Mouse (Mus musculus) stomach, embryonic 15.5 days (tissue): ENCODE results near the gene Ccdc9b. TPM values are rescaled to one million over a fixed set of nuclear protein-coding genes. Genes with fewer than 3 reads are reported as not detected.

ENCODE experiments used
- ATAC-seq: fragments of 200-750 bp; cut with Nextera tagmentation; 2 replicates; pipeline ENCODE4 v1.8.0; 2017; ENCODE audit warnings: low read depth, moderate number of reproducible peaks, moderate TSS enrichment; ENCODE audit not compliant: insufficient read depth, low FRiP score
- H3K27ac ChIP-seq: fragments of 300-500 bp; sonication (generic); 2 replicates; pipeline ENCODE4 v1.5.1; 2015; ENCODE audit warnings: mild to moderate bottlenecking, inconsistent platforms
- H3K27me3 ChIP-seq: fragments of 300-500 bp; sonication (generic); replicated peaks from 2 replicates; pipeline ENCODE4 v1.6.1; 2015; ENCODE audit warnings: inconsistent platforms
- H3K36me3 ChIP-seq: fragments of 300-500 bp; sonication (generic); 2 replicates; pipeline ENCODE4 v1.6.1; 2015; ENCODE audit warnings: inconsistent platforms
- H3K4me1 ChIP-seq: fragments of 300-500 bp; sonication (generic); 2 replicates; pipeline ENCODE4 v1.6.1; 2015; ENCODE audit warnings: inconsistent platforms
- H3K4me2 ChIP-seq: fragments of 300-500 bp; sonication (generic); 2 replicates; pipeline ENCODE4 v1.6.1; 2015; ENCODE audit warnings: mild to moderate bottlenecking, inconsistent platforms
- H3K4me3 ChIP-seq: fragments of 300-500 bp; sonication (generic); replicated peaks from 2 replicates; pipeline ENCODE4 v1.5.1; 2015; ENCODE audit warnings: inconsistent platforms
- H3K9ac ChIP-seq: fragments of 300-500 bp; sonication (generic); 2 replicates; pipeline ENCODE4 v1.6.1; 2015; ENCODE audit warnings: inconsistent platforms
- H3K9me3 ChIP-seq: fragments of 300-500 bp; sonication (generic); 2 replicates; pipeline ENCODE4 v1.6.1; 2016; ENCODE audit warnings: inconsistent platforms
- WGBS: fragments of 180-500 bp; shearing (Covaris S2); methylation state at CpG from one replicate; pipeline ENCODE4 v1.1.7; 2015; 5-methylcytosine and 5-hydroxymethylcytosine counted together
- polyA plus RNA-seq: library from polyadenylated mRNA; unstranded; fragments of >200 nt; fragmentation: Nextera tagmentation; extraction: Ambion mirVana; gene quantifications from 2 replicates; pipeline ENCODE4 v1.2.1, GENCODE M21; 2015

Gene Ccdc9b
- polyA plus RNA-seq, 1 experiment from 2014 or later = 1.5 TPM

- Histone ChIP-seq H3K27ac (no peak overlapping the region), H3K36me3 (no peaks in the 10 kb centered on the region), H3K27me3 (no peaks in the 10 kb centered on the region), H3K4me1 (peaks cover 6% of the 10 kb centered on the region), H3K9ac (no peak overlapping the region), H3K9me3 (no peaks in the 10 kb centered on the region), H3K4me3 (no peak overlapping the region), H3K4me2 (no peak overlapping the region)
- 70% methylated on average over 4 of the region's 4 CpGs for WGBS
- no peak for ATAC-seq
These were observed 6.4 kb downstream of the Ccdc9b start for GRCm38 (mm10) chr2:118756103-118756502.

- 77% methylated on average over 6 of the region's 6 CpGs for WGBS
- ATAC-seq = no peak
These were observed 7.1 kb downstream of the Ccdc9b start for GRCm38 (mm10) chr2:118755407-118755806.

GRCm38 (mm10) chr2:118754143-118754542 is 8.3 kb downstream of the Ccdc9b start:
- no peak for ATAC-seq

More at GRCm38 (mm10) chr2:118755407-118755806, 7.1 kb downstream of the Ccdc9b start:
- Histone ChIP-seq H3K36me3 (no peaks in the 10 kb centered on the region), H3K4me1 (0 out of 2 replicates have a peak, but pooled peaks cover 3% of the 10 kb centered on the region), H3K27ac (no peak overlapping the region), H3K4me2 (no peak overlapping the region), H3K9me3 (no peaks in the 10 kb centered on the region), H3K4me3 (no peak overlapping the region), H3K9ac (no peak overlapping the region), H3K27me3 (no peaks in the 10 kb centered on the region)

GRCm38 (mm10) chr2:118752792-118753108 is 9.7 kb downstream of the Ccdc9b start:
- Histone ChIP-seq H3K9ac (no peak overlapping the region), H3K36me3 (no peaks in the 10 kb centered on the region), H3K4me3 (no peak overlapping the region), H3K9me3 (no peaks in the 10 kb centered on the region), H3K27me3 (no peaks in the 10 kb centered on the region), H3K4me1 (0 out of 2 replicates have a peak, but pooled peaks cover 4% of the 10 kb centered on the region), H3K27ac (peak overlapping the region; percentile 65), H3K4me2 (no peak overlapping the region)
- no peak for ATAC-seq
- WGBS = 61% methylated on average over 4 of the region's 4 CpGs

More at GRCm38 (mm10) chr2:118754143-118754542, 8.3 kb downstream of the Ccdc9b start:
- H3K4me3 ChIP-seq = no peak overlapping the region
- H3K9ac ChIP-seq = no peak overlapping the region
- H3K27ac ChIP-seq = no peak overlapping the region
- 80% methylated on average over 5 of the region's 5 CpGs for WGBS
- no peak overlapping the region for H3K4me2 ChIP-seq
- H3K4me1 ChIP-seq = 0 out of 2 replicates have a peak, but pooled peaks cover 6% of the 10 kb centered on the region
- no peaks in the 10 kb centered on the region for H3K36me3 ChIP-seq
- H3K27me3 ChIP-seq = no peaks in the 10 kb centered on the region
- H3K9me3 ChIP-seq = no peaks in the 10 kb centered on the region

GRCm38 (mm10) chr2:118751896-118752791 is 10.3 kb downstream of the Ccdc9b start:
- Histone ChIP-seq H3K4me2 (no peak overlapping the region), H3K36me3 (no peaks in the 10 kb centered on the region), H3K4me3 (no peak overlapping the region), H3K9ac (no peak overlapping the region), H3K9me3 (no peaks in the 10 kb centered on the region), H3K27ac (peak overlapping the region; percentile 65), H3K4me1 (0 out of 2 replicates have a peak, but pooled peaks cover 8% of the 10 kb centered on the region), H3K27me3 (no peaks in the 10 kb centered on the region)
- ATAC-seq = no peak
- 54% methylated on average over 16 of the region's 16 CpGs for WGBS

- Histone ChIP-seq H3K4me2 (no peak overlapping the region), H3K9me3 (no peaks in the 10 kb centered on the region), H3K36me3 (no peaks in the 10 kb centered on the region), H3K9ac (no peak overlapping the region), H3K4me1 (0 out of 2 replicates have a peak, but pooled peaks cover 15% of the 10 kb centered on the region), H3K27ac (peak overlapping the region; percentile 26; the same call in 1 of the 2 replicates), H3K4me3 (no peak overlapping the region), H3K27me3 (no peaks in the 10 kb centered on the region)
- no peak for ATAC-seq
- 79% methylated on average over 8 of the region's 8 CpGs for WGBS
These were observed 12.0 kb downstream of the Ccdc9b start for GRCm38 (mm10) chr2:118750476-118750875.

- no peaks in the 10 kb centered on the region for H3K36me3 ChIP-seq
- peaks cover 24% of the 10 kb centered on the region; the same call in 1 of the 2 replicates for H3K4me1 ChIP-seq
- no peaks in the 10 kb centered on the region for H3K9me3 ChIP-seq
- no peak overlapping the region for H3K9ac ChIP-seq
- 49% methylated on average over 10 of the region's 10 CpGs for WGBS
- H3K27me3 ChIP-seq = 0 out of 2 replicates have a peak, but pooled peaks cover 5% of the 10 kb centered on the region
- H3K27ac ChIP-seq = peak overlapping the region; percentile 77
- peak; percentile 32; the same call in 1 of the 2 replicates for ATAC-seq
- peak overlapping the region; percentile 6; the same call in 1 of the 2 replicates for H3K4me2 ChIP-seq
- no peak overlapping the region for H3K4me3 ChIP-seq
These were observed 13.0 kb downstream of the Ccdc9b start for GRCm38 (mm10) chr2:118749341-118749884.

GRCm38 (mm10) chr2:118747301-118747960 is 15.0 kb downstream of the Ccdc9b start:
- WGBS = 30% methylated on average over 10 of the region's 10 CpGs
- Histone ChIP-seq H3K4me3 (peak overlapping the region; percentile 91), H3K27me3 (peaks cover 11% of the 10 kb centered on the region; the same call in 1 of the 2 replicates), H3K9me3 (no peaks in the 10 kb centered on the region), H3K36me3 (no peaks in the 10 kb centered on the region), H3K9ac (no peak overlapping the region), H3K4me2 (peak overlapping the region; percentile 96), H3K4me1 (peaks cover 26% of the 10 kb centered on the region; the same call in 1 of the 2 replicates), H3K27ac (no peak overlapping the region)
- no peak for ATAC-seq

GRCm38 (mm10) chr2:118745915-118746901 is 16.3 kb downstream of the Ccdc9b start:
- peak overlapping the region; percentile 26; the same call in 1 of the 2 replicates for H3K27ac ChIP-seq
- peak overlapping the region; percentile 96 for H3K4me2 ChIP-seq
- under 1% methylated on average over 90 of the region's 113 CpGs for WGBS
- H3K9me3 ChIP-seq = no peaks in the 10 kb centered on the region
- peak; percentile 28 for ATAC-seq
- H3K4me1 ChIP-seq = peaks cover 26% of the 10 kb centered on the region; the same call in 1 of the 2 replicates
- H3K9ac ChIP-seq = peak overlapping the region; percentile 86
- peak overlapping the region; percentile 91 for H3K4me3 ChIP-seq
- H3K27me3 ChIP-seq = peaks cover 17% of the 10 kb centered on the region; the same call in 1 of the 2 replicates
- H3K36me3 ChIP-seq = no peaks in the 10 kb centered on the region

GRCm38 (mm10) chr2:118745232-118745884 is 17.1 kb downstream of the Ccdc9b start, which contains the start of gene Inafm2:
Gene Inafm2, plus strand, starts transcription at chr2:118745758.
- peak within 1 kb of the TSS; percentile 91 for H3K4me3 ChIP-seq
- no peaks in the 10 kb centered on the region for H3K9me3 ChIP-seq
- H3K36me3 ChIP-seq = no peaks in the 10 kb centered on the region
- H3K27me3 ChIP-seq = peaks cover 17% of the 10 kb centered on the region; the same call in 1 of the 2 replicates
- peak within 1 kb of the TSS; percentile 96 for H3K4me2 ChIP-seq
- H3K4me1 ChIP-seq = peaks cover 26% of the 10 kb centered on the region; the same call in 1 of the 2 replicates
- WGBS = 1% methylated on average over 44 of the region's 57 CpGs
- peak within 1 kb of the TSS; percentile 26; the same call in 1 of the 2 replicates for H3K27ac ChIP-seq
- H3K9ac ChIP-seq = peak within 1 kb of the TSS; percentile 86
- ATAC-seq = peak; percentile 91
